Mouse (Mus musculus) CD4-positive, CD25-positive, alpha-beta regulatory T cell (primary cell): ENCODE data around the gene Pnkp. TPM values are rescaled to one million over a fixed set of nuclear protein-coding genes. Genes with fewer than 3 reads are reported as not detected.

Source experiments
- polyA plus RNA-seq: library from polyadenylated mRNA; unstranded; fragments of 100-300 nt; shearing (Covaris generic); gene quantifications from one replicate; pipeline ENCODE4 v1.2.1, GENCODE M21; 2017

The Pnkp gene
- 105 TPM for polyA plus RNA-seq

GRCm38 (mm10) chr7:44857042-44857552 is at the start of gene Pnkp:
TSS of gene Pnkp (plus strand) at chr7:44857139.

GRCm38 (mm10) chr7:44815721-44816469 is 41.0 kb upstream of the Pnkp start, which contains the start of the genes Nup62 and Il4i1:
TSS of gene Nup62 (plus strand) at chr7:44816088.
TSS of gene Il4i1 (plus strand) at chr7:44816387.

GRCm38 (mm10) chr7:44816470-44817021 is 40.4 kb upstream of the Pnkp start, which contains the start of gene Atf5:
TSS of gene Atf5 (minus strand) at chr7:44816658.

GRCm38 (mm10) chr7:44848561-44849415 is 8.2 kb upstream of the Pnkp start, which contains the start of the genes Akt1s1 and Tbc1d17:
TSS of gene Akt1s1 (plus strand) at chr7:44848991.
TSS of gene Tbc1d17 (minus strand) at chr7:44849079.

GRCm38 (mm10) chr7:44869697-44870528 is 13.0 kb downstream of the Pnkp start, which contains the start of gene Ptov1:
TSS of gene Ptov1 (minus strand) at chr7:44869788.

GRCm38 (mm10) chr7:44892276-44892921 is 35.5 kb downstream of the Pnkp start, which contains the start of gene Med25:
TSS of gene Med25 (minus strand) at chr7:44892712.

GRCm38 (mm10) chr7:44895593-44896434 is 38.9 kb downstream of the Pnkp start, which contains the start of gene Fuz:
TSS of gene Fuz (plus strand) at chr7:44896079.

Other genes with a start within 250 kb of the Pnkp start
- gene Myh14, start 186.3 kb upstream of the Pnkp start, polyA plus RNA-seq = not detected
- gene Izumo2, start 148.4 kb upstream of the Pnkp start, polyA plus RNA-seq = not detected
- gene Vrk3, start 108.7 kb upstream of the Pnkp start, polyA plus RNA-seq = 106 TPM
- gene Zfp473, start 106.1 kb upstream of the Pnkp start, polyA plus RNA-seq = 0.71 TPM
- gene Nup62, start 41.1 kb upstream of the Pnkp start, polyA plus RNA-seq = 43.8 TPM
- 2.3 TPM for gene Il4i1, start 40.8 kb upstream of the Pnkp start, polyA plus RNA-seq
- gene Atf5, start 40.5 kb upstream of the Pnkp start, polyA plus RNA-seq = 0.39 TPM
- gene Akt1s1, start 8.1 kb upstream of the Pnkp start, polyA plus RNA-seq = 35.4 TPM
- 93.5 TPM for gene Tbc1d17, start 8.1 kb upstream of the Pnkp start, polyA plus RNA-seq
- gene Ptov1, start 12.6 kb downstream of the Pnkp start, polyA plus RNA-seq = 27.7 TPM
- gene Med25, start 35.6 kb downstream of the Pnkp start, polyA plus RNA-seq = 59.3 TPM
- 45.3 TPM for gene Fuz, start 38.9 kb downstream of the Pnkp start, polyA plus RNA-seq
- gene Ap2a1, start 72.4 kb downstream of the Pnkp start, polyA plus RNA-seq = 68.0 TPM
- not detected for gene Tsks, start 86.1 kb downstream of the Pnkp start, polyA plus RNA-seq
- 0.30 TPM for gene Cpt1c, start 117.7 kb downstream of the Pnkp start, polyA plus RNA-seq
- 175 TPM for gene Prmt1, start 129.4 kb downstream of the Pnkp start, polyA plus RNA-seq
- gene Irf3, start 140.5 kb downstream of the Pnkp start, polyA plus RNA-seq = 235 TPM
- 35.8 TPM for gene Bcl2l12, start 141.6 kb downstream of the Pnkp start, polyA plus RNA-seq
- 38.8 TPM for gene Scaf1, start 159.2 kb downstream of the Pnkp start, polyA plus RNA-seq
- gene Rras, start 160.8 kb downstream of the Pnkp start, polyA plus RNA-seq = 24.1 TPM
- 4.0 TPM for gene Prr12, start 195.7 kb downstream of the Pnkp start, polyA plus RNA-seq
- gene Nosip, start 205.3 kb downstream of the Pnkp start, polyA plus RNA-seq = 115 TPM
- gene Prrg2, start 205.5 kb downstream of the Pnkp start, polyA plus RNA-seq = 3.0 TPM
- gene Rcn3, start 235.1 kb downstream of the Pnkp start, polyA plus RNA-seq = 10.7 TPM
- gene Fcgrt, start 246.7 kb downstream of the Pnkp start, polyA plus RNA-seq = 2.8 TPM